Mouse (Mus musculus) intestine, postnatal 0 days (tissue): ENCODE results near the gene Ccnl2. TPM values are rescaled to one million over a fixed set of nuclear protein-coding genes. Genes with fewer than 3 reads are reported as not detected.

Source experiments
- ATAC-seq: fragments of 200-750 bp; cut with Nextera tagmentation; 2 replicates; pipeline ENCODE4 v1.8.0; 2017; ENCODE audit warnings: mild to moderate bottlenecking, moderate TSS enrichment, moderate library complexity
- H3K27ac ChIP-seq: fragments of 300-500 bp; sonication (generic); 2 replicates; pipeline ENCODE4 v1.5.1; 2014; ENCODE audit warnings: mild to moderate bottlenecking, low read depth, low read length, moderate library complexity
- H3K27me3 ChIP-seq: fragments of 300-500 bp; sonication (generic); replicated peaks from 2 replicates; pipeline ENCODE4 v1.6.1; 2014; ENCODE audit warnings: low read length, mixed read lengths; ENCODE audit not compliant: control insufficient read depth, insufficient read depth
- H3K36me3 ChIP-seq: fragments of 300-500 bp; sonication (generic); 2 replicates; pipeline ENCODE4 v1.6.1; 2014; ENCODE audit warnings: mild to moderate bottlenecking, moderate library complexity; ENCODE audit not compliant: control insufficient read depth, insufficient read depth
- H3K4me1 ChIP-seq: fragments of 300-500 bp; sonication (generic); replicated peaks from 2 replicates; pipeline ENCODE4 v1.6.1; 2014; ENCODE audit warnings: antibody characterized with exemption, low read length, mixed read lengths; ENCODE audit not compliant: control insufficient read depth, insufficient read depth
- H3K4me2 ChIP-seq: fragments of 300-500 bp; sonication (generic); replicated peaks from 2 replicates; pipeline ENCODE4 v1.6.1; 2014; ENCODE audit warnings: low read depth, mild to moderate bottlenecking, moderate library complexity
- H3K4me3 ChIP-seq: fragments of 300-500 bp; sonication (generic); 2 replicates; pipeline ENCODE4 v1.5.1; 2014; ENCODE audit warnings: low read depth, low read length
- H3K9ac ChIP-seq: fragments of 300-500 bp; sonication (generic); 2 replicates; pipeline ENCODE4 v1.6.1; 2014; ENCODE audit warnings: mild to moderate bottlenecking, low read depth, low read length
- H3K9me3 ChIP-seq: fragments of 300-500 bp; sonication (generic); 2 replicates; pipeline ENCODE4 v1.6.1; 2016; ENCODE audit warnings: mixed run types; ENCODE audit not compliant: control insufficient read depth
- CTCF ChIP-seq: sonication (generic); IDR thresholded peaks from 2 replicates; pipeline ENCODE4 v1.5.1; 2016; ENCODE audit warnings: low read depth, mild to moderate bottlenecking, control low read depth, antibody characterized with exemption, moderate library complexity
- WGBS: fragments of 180-500 bp; shearing (Covaris S2); extraction: QIAGEN DNeasy Blood & Tissue Kit; methylation state at CpG from one replicate; pipeline ENCODE4 v1.1.7; 2014; 5-methylcytosine and 5-hydroxymethylcytosine counted together
- polyA plus RNA-seq: library from polyadenylated mRNA; unstranded; fragments of >200 nt; fragmentation: Nextera tagmentation; extraction: Ambion mirVana; gene quantifications from 2 replicates; pipeline ENCODE4 v1.2.1, GENCODE M21; 2015

Ccnl2 gene
- polyA plus RNA-seq, 1 experiment from 2014 or later, result 54.7 TPM

DNA sequence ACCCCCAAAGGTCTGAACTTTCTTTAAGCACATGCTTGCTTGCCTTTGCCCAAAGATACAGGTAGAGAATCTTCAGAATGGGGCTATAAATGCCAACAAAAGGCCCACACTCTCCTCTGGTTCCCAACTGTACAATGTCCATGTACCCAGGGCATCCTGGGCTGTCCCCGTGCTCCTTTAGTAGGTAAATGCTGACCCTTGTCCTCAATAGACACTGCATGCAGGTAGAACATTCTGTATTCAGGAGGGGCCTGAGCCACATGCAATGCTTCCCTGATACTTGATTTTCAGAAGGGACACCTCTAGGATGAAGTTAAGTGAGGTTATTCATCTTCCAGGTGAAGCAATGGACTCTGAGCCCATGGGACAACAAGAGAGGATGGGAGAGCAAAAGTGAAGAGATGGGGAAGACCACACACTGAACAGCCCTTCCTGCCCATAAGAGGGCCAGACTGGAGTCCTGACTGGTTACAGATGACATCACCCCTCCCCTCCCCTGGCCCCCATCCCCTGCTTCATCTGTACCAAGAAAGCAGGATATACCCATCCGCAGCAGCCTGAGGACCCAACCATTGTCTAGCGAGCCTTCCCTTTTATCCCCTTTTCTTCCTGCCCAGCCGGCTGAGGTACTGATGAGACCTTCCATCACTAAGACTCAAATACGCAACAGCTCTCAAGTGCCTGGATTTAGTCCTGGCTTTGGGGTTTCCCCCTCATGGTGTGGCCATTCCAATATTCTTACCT, 38.8 kb upstream of the Ccnl2 start:
- no peak for TF ChIP-seq CTCF
- no peaks in the 10 kb centered on the region for H3K27me3 ChIP-seq
- 36% methylated on average over 5 of the region's 5 CpGs for WGBS
- peak overlapping the region; percentile 40 for H3K4me3 ChIP-seq
- H3K9me3 ChIP-seq, result no peaks in the 10 kb centered on the region
- no peak for ATAC-seq
- H3K9ac ChIP-seq, result peak overlapping the region; percentile 45; the same call in 1 of the 2 replicates
- no peak overlapping the region for H3K27ac ChIP-seq
- H3K4me1 ChIP-seq, result peaks cover 14% of the 10 kb centered on the region; the same call in 1 of the 2 replicates
- peak overlapping the region; percentile 82 for H3K4me2 ChIP-seq
- H3K36me3 ChIP-seq, result no peaks in the 10 kb centered on the region; the same call in 1 of the 2 replicates

GRCm38 (mm10) chr4:155774280-155774754, 38.0 kb upstream of the Ccnl2 start, which contains the start of gene Vwa1:
TSS of gene Vwa1 (minus strand) at chr4:155774698.
- ATAC-seq, result peak; percentile 68
- no peak for TF ChIP-seq CTCF
- Histone ChIP-seq H3K27ac (peak within 1 kb of the TSS; percentile 64), H3K36me3 (no peaks in the 10 kb centered on the region; the same call in 1 of the 2 replicates), H3K9me3 (no peaks in the 10 kb centered on the region), H3K9ac (peak within 1 kb of the TSS; percentile 45; the same call in 1 of the 2 replicates), H3K4me2 (peak within 1 kb of the TSS; percentile 82), H3K4me3 (peak within 1 kb of the TSS; percentile 40), H3K4me1 (peaks cover 14% of the 10 kb centered on the region; the same call in 1 of the 2 replicates), H3K27me3 (no peaks in the 10 kb centered on the region)
- WGBS, result under 1% methylated on average over 35 of the region's 35 CpGs

DNA sequence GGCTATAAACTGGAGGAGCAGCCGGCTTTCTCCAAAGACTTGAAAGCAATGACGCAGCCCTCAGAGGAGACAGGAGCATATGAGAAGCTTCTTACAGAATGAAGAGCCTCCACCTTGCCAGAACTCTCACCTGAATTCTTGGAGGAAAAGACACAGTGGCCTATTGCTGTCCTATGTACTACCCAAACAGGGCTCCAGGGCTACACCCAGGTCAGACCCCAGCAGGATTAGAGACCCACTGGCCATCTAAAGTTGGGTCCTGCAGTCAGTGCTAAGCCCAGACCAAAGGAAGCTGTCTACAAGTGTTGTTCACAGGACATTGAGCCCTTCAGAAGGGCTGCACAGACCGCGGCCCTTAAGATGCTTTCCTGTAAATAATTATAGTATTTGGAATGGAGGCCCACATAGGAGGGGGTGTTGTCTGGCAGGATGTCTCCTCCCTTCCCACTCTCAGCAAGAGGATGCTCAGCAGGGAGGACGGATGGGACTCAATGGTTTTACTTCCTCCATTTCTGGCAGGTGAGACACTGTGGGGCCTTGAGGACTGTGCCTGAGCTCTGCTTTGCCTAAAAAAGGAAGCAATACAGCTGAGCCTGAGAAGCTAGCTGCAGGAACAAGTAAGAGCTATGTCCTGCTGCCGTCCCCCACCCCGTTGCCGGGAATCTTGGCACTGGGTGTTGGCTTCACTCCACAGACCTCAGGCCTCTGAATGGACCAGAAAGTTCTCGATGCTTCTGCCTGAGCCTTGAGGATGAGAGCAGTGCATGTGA, 37.1 kb upstream of the Ccnl2 start:
- Histone ChIP-seq H3K27me3 (no peaks in the 10 kb centered on the region), H3K4me2 (peak overlapping the region; percentile 82), H3K4me1 (peaks cover 14% of the 10 kb centered on the region; the same call in 1 of the 2 replicates), H3K9ac (no peak overlapping the region), H3K36me3 (no peaks in the 10 kb centered on the region; the same call in 1 of the 2 replicates), H3K9me3 (no peaks in the 10 kb centered on the region), H3K27ac (peak overlapping the region; percentile 64), H3K4me3 (peak overlapping the region; percentile 40)
- ATAC-seq, result no peak
- TF ChIP-seq CTCF, result no peak
- 53% methylated on average over 9 of the region's 9 CpGs for WGBS

DNA sequence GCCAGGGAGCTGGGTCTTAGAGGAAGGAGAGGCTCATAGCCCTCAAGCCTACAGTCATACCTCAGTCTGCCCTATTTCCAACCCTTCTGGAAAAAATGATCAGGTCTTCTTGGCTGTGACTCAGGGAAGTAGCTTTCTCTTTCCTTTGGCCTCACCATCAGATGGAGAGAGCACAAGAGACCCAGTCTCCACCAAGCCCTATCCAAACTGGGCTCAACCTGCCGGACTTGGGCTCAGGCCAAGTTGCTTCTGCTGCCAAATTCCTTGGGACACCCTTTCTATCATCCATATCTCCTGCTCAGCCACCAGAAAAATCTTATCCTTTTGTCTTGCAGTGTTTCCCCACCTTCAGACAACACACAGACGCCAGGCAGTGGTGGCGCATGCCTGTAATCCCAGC, 36.4 kb upstream of the Ccnl2 start:
- Histone ChIP-seq H3K36me3 (no peaks in the 10 kb centered on the region; the same call in 1 of the 2 replicates), H3K27ac (peak overlapping the region; percentile 64; the same call in 1 of the 2 replicates), H3K4me3 (no peak overlapping the region), H3K9ac (no peak overlapping the region), H3K4me2 (no peak overlapping the region), H3K9me3 (no peaks in the 10 kb centered on the region), H3K4me1 (peaks cover 12% of the 10 kb centered on the region; the same call in 1 of the 2 replicates), H3K27me3 (no peaks in the 10 kb centered on the region)
- no peak for ATAC-seq
- TF ChIP-seq CTCF, result no peak
- 76% methylated on average over 3 of the region's 3 CpGs for WGBS

- TF ChIP-seq CTCF, result no peak
- H3K4me1 ChIP-seq, result peaks cover 12% of the 10 kb centered on the region; the same call in 1 of the 2 replicates
- H3K4me3 ChIP-seq, result no peak overlapping the region
- no peaks in the 10 kb centered on the region for H3K27me3 ChIP-seq
- H3K36me3 ChIP-seq, result no peaks in the 10 kb centered on the region
- no peak overlapping the region; the same call in 1 of the 2 replicates for H3K27ac ChIP-seq
- ATAC-seq, result no peak
- WGBS, result 64% methylated on average over 2 of the region's 2 CpGs
- no peak overlapping the region for H3K9ac ChIP-seq
- no peak overlapping the region for H3K4me2 ChIP-seq
- no peaks in the 10 kb centered on the region for H3K9me3 ChIP-seq
These were observed 35.5 kb upstream of the Ccnl2 start for GRCm38 (mm10) chr4:155776704-155777335.
